Mouse (Mus musculus) CH12.LX (cell line): ENCODE data around the gene Proser3.

ENCODE experiments used
- CHD1 ChIP-seq: IDR thresholded peaks from 2 replicates; pipeline ENCODE4 v1.6.1; 2012; ENCODE audit warnings: low read depth, low read length, improper control_type of control experiment, inconsistent platforms
- CTCF ChIP-seq, 2 experiments: IDR thresholded peaks in 1 of 2; conservative IDR thresholded peaks in 1 of 2; 2 replicates each; pipeline ENCODE4 v1.5.1; 2011 to 2012; ENCODE audit warnings: low read depth in 2 of 2, low read length in 2 of 2, improper control_type of control experiment in 1 of 2, inconsistent platforms in 1 of 2, mild to moderate bottlenecking in 1 of 2, moderate library complexity in 1 of 2
- E2F4 ChIP-seq: IDR thresholded peaks from 2 replicates; pipeline ENCODE4 v1.6.1; 2011; ENCODE audit warnings: low read depth, low read length, improper control_type of control experiment; ENCODE audit not compliant: insufficient replicate concordance
- ETS1 ChIP-seq: conservative IDR thresholded peaks from 2 replicates; pipeline ENCODE4 v1.6.1; 2012; ENCODE audit warnings: low read depth, mild to moderate bottlenecking, inconsistent platforms, low read length, improper control_type of control experiment, moderate library complexity
- GABPA ChIP-seq: IDR thresholded peaks from 2 replicates; pipeline ENCODE4 v1.6.1; 2012; ENCODE audit warnings: low read depth, low read length, improper control_type of control experiment, inconsistent platforms; ENCODE audit not compliant: insufficient replicate concordance
- POLR2A ChIP-seq: IDR thresholded peaks from 2 replicates; pipeline ENCODE4 v1.6.1; 2011; ENCODE audit warnings: low read depth, mild to moderate bottlenecking, improper control_type of control experiment, low read length
- USF2 ChIP-seq: conservative IDR thresholded peaks from 2 replicates; pipeline ENCODE4 v1.6.1; 2011; ENCODE audit warnings: low read depth, low read length, improper control_type of control experiment
- ZKSCAN1 ChIP-seq: IDR thresholded peaks from 2 replicates; pipeline ENCODE4 v1.6.1; 2012; ENCODE audit warnings: low read depth, inconsistent platforms, low read length, improper control_type of control experiment, borderline replicate concordance

DNA sequence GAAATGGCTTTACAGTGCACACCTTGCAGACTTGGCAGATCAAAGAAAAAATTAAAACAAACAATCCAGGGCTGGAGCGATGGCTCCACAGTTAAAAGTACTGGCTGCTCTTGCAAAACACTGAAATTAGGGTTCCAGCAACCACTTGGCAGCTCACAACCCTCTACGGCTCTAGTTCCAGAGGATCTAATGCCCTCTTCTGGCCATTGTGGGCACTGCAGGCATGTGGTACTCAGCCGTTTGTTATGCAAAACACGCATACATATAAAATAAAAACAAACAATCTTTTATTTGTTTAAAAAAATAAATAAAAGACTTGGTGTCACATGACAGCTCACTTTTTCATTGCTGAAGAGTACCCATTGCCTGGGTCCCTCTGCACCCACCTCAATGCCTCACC is 59.3 kb downstream of the Proser3 start:
- TF ChIP-seq POLR2A (no peak), CHD1 (no peak), GABPA (no peak), ZKSCAN1 (no peak), CTCF (conservative IDR thresholded peaks at IDR 0.05 in 1 of 2, IDR thresholded peaks at IDR 0.05 in 1 of 2; ENCODE audit: low read depth in 2 of 2, low read length in 2 of 2) (peak; percentile 76 to 83), USF2 (no peak), ETS1 (no peak), E2F4 (no peak)
